Mouse (Mus musculus) heart, adult 2 months (tissue): ENCODE data around the gene Stard8.

Experiments used
- CTCF ChIP-seq: fragments of 200-600 bp; IDR thresholded peaks from 2 replicates; pipeline ENCODE4 v1.8.1; 2022; ENCODE audit warnings: antibody characterized with exemption, mild to moderate bottlenecking, moderate library complexity
- EP300 ChIP-seq: fragments of 200-500 bp; IDR thresholded peaks from 2 replicates; pipeline ENCODE4 v1.6.1; 2011; ENCODE audit warnings: low read depth, low read length, control low read depth; ENCODE audit not compliant: insufficient read depth
- POLR2A ChIP-seq: fragments of 200-500 bp; IDR thresholded peaks from 2 replicates; pipeline ENCODE4 v1.6.1; 2011; ENCODE audit warnings: mild to moderate bottlenecking, low read depth, low read length, control low read depth; ENCODE audit not compliant: insufficient read depth

DNA sequence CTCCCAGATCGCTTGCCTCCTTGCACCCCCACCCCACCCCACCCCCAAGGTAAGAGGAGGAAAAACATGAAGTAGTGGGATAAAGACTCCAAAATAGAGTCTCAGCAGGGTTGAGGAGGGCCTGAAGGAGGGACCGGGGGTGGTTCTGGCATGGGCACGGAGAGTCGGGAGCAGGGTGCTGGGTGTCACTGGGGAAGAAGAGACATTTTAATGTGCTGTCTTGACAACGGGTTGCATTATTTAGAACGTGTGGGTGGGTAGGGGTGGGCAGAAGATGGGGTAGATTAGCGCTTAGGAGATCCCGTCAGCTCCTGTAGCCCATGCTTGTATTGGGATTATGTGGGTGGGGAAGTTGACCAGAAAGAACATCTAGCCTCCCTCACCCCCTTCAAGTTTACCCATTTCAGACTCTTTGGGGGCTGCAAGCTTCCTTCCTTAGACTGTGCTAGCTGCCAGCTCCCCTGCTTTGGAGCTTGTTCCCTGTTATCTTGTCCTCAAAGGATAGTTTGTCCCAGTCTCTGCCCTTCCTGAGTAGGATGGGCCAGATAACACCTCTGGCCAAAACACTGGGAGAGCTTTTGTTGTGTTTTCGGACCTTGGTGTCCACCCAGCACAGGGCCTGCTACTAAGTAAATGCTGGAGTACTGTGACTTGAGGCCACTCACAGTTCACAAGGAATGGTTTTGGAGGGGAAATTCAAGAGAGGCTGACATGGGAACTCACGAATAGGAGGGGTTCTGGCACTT is 47.9 kb downstream of the Stard8 start:
- TF ChIP-seq CTCF (no peak), POLR2A (no peak), EP300 (no peak)
